Mouse (Mus musculus) hindbrain, embryonic 16.5 days (tissue): Measurements from ENCODE around the gene E2f2. TPM values are rescaled to one million over a fixed set of nuclear protein-coding genes. Genes with fewer than 3 reads are reported as not detected.

ENCODE experiments used
- ATAC-seq: fragments of 200-750 bp; cut with Nextera tagmentation; 2 replicates; pipeline ENCODE4 v1.8.0; 2017; ENCODE audit warnings: moderate TSS enrichment, moderate library complexity
- H3K27ac ChIP-seq: fragments of 300-500 bp; sonication (generic); 2 replicates; pipeline ENCODE4 v1.5.1; 2014; ENCODE audit warnings: low read depth, mild to moderate bottlenecking, control low read depth, low read length, moderate library complexity
- H3K27me3 ChIP-seq: fragments of 300-500 bp; sonication (generic); replicated peaks from 2 replicates; pipeline ENCODE4 v1.6.1; 2014; ENCODE audit warnings: low read length; ENCODE audit not compliant: control insufficient read depth, insufficient read depth
- H3K36me3 ChIP-seq: fragments of 300-500 bp; sonication (generic); 2 replicates; pipeline ENCODE4 v1.6.1; 2014; ENCODE audit warnings: mild to moderate bottlenecking, low read length, moderate library complexity, mixed read lengths; ENCODE audit not compliant: control insufficient read depth, insufficient read depth
- H3K4me1 ChIP-seq: fragments of 300-500 bp; sonication (generic); 2 replicates; pipeline ENCODE4 v1.6.1; 2014; ENCODE audit warnings: low read depth, low read length; ENCODE audit not compliant: control insufficient read depth, insufficient read depth
- H3K4me2 ChIP-seq: fragments of 300-500 bp; sonication (generic); 2 replicates; pipeline ENCODE4 v1.6.1; 2014; ENCODE audit warnings: mild to moderate bottlenecking, low read length, control low read depth, moderate library complexity
- H3K4me3 ChIP-seq: fragments of 300-500 bp; sonication (generic); 2 replicates; pipeline ENCODE4 v1.5.1; 2014; ENCODE audit warnings: mild to moderate bottlenecking, low read length, control low read depth, moderate library complexity
- H3K9ac ChIP-seq: fragments of 300-500 bp; sonication (generic); 2 replicates; pipeline ENCODE4 v1.6.1; 2014; ENCODE audit warnings: low read depth, mild to moderate bottlenecking, control low read depth, low read length, moderate library complexity
- H3K9me3 ChIP-seq: fragments of 300-500 bp; sonication (generic); 2 replicates; pipeline ENCODE4 v1.6.1; 2014; ENCODE audit warnings: mild to moderate bottlenecking, low read length, moderate library complexity; ENCODE audit not compliant: control insufficient read depth
- WGBS: fragments of 180-500 bp; shearing (Covaris S2); extraction: QIAGEN DNeasy Blood & Tissue Kit; methylation state at CpG from one replicate; pipeline ENCODE4 v1.1.7; 2014; 5-methylcytosine and 5-hydroxymethylcytosine counted together
- polyA plus RNA-seq: library from polyadenylated mRNA; unstranded; fragments of >200 nt; fragmentation: Nextera tagmentation; extraction: Ambion mirVana; gene quantifications from 2 replicates; pipeline ENCODE4 v1.2.1, GENCODE M21; 2015

E2f2 gene
- polyA plus RNA-seq, 1 experiment from 2014 or later, result 3.4 TPM

GRCm38 (mm10) chr4:136134418-136134977, 37.7 kb upstream of the E2f2 start:
- 2% methylated on average over 15 of the region's 15 CpGs for WGBS
- Histone ChIP-seq H3K4me1 (peaks cover 21% of the 10 kb centered on the region), H3K4me3 (peak overlapping the region; percentile 47), H3K36me3 (no peaks in the 10 kb centered on the region), H3K9ac (peak overlapping the region; percentile 74), H3K27me3 (no peaks in the 10 kb centered on the region), H3K4me2 (peak overlapping the region; percentile 78), H3K27ac (peak overlapping the region; percentile 84), H3K9me3 (no peaks in the 10 kb centered on the region)
- ATAC-seq, result peak; percentile 53; the same call in 1 of the 2 replicates

GRCm38 (mm10) chr4:136134978-136135873, 37.0 kb upstream of the E2f2 start:
- peak overlapping the region; percentile 47 for H3K4me3 ChIP-seq
- H3K9ac ChIP-seq, result peak overlapping the region; percentile 74
- no peaks in the 10 kb centered on the region for H3K36me3 ChIP-seq
- 2% methylated on average over 49 of the region's 50 CpGs for WGBS
- peak; percentile 86 for ATAC-seq
- no peaks in the 10 kb centered on the region for H3K27me3 ChIP-seq
- peak overlapping the region; percentile 78 for H3K4me2 ChIP-seq
- H3K9me3 ChIP-seq, result no peaks in the 10 kb centered on the region
- peak overlapping the region; percentile 84 for H3K27ac ChIP-seq
- H3K4me1 ChIP-seq, result peaks cover 25% of the 10 kb centered on the region

DNA sequence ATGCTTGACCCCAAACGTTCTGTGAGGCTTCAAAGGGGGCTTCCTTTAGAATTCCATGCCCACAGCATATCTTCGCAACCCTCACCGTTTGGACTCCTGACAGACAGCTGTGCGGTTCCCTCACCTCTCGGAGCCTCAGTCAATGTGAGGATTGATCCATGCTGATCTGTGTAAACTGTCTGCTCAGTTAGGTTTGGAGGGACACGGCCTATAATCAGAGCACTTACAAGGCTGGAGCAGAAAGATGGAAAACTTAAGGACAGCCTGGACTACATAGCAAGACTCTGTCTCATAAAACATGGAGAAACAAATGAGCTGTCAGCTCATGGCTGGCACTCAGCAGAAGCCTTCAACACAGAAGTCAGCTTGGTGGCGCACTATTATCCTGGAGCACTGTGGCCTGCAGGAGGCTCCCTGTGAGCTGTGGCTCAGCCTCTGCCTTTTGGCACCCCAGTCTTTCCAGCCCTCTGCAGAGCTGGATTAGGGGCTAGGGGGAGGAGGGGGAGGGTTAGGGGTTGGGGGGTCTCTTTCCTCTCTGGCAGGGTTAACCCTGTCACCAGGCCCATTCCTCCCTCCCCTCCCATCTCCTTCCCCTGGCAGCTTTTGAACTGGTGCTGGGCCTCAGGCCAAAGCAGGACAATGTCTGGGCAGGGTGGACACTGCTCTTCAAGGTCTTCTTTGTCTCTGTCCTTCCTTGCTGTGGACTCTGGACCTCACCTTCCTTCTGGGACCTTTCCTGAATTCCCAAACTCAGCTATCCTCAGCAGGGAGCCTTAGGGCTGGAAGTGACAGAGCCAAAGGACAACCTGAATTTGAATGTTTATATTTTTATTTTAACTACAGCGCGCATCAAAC, 36.1 kb upstream of the E2f2 start:
- H3K9me3 ChIP-seq, result no peaks in the 10 kb centered on the region
- peaks cover 28% of the 10 kb centered on the region for H3K4me1 ChIP-seq
- H3K27ac ChIP-seq, result peak overlapping the region; percentile 84
- no peak overlapping the region for H3K4me3 ChIP-seq
- 20% methylated on average over 9 of the region's 9 CpGs for whole genome bisulfite sequencing
- peak overlapping the region; percentile 74 for H3K9ac ChIP-seq
- peak; percentile 59 for ATAC-seq
- peak overlapping the region; percentile 78 for H3K4me2 ChIP-seq
- no peaks in the 10 kb centered on the region for H3K36me3 ChIP-seq
- H3K27me3 ChIP-seq, result no peaks in the 10 kb centered on the region

DNA sequence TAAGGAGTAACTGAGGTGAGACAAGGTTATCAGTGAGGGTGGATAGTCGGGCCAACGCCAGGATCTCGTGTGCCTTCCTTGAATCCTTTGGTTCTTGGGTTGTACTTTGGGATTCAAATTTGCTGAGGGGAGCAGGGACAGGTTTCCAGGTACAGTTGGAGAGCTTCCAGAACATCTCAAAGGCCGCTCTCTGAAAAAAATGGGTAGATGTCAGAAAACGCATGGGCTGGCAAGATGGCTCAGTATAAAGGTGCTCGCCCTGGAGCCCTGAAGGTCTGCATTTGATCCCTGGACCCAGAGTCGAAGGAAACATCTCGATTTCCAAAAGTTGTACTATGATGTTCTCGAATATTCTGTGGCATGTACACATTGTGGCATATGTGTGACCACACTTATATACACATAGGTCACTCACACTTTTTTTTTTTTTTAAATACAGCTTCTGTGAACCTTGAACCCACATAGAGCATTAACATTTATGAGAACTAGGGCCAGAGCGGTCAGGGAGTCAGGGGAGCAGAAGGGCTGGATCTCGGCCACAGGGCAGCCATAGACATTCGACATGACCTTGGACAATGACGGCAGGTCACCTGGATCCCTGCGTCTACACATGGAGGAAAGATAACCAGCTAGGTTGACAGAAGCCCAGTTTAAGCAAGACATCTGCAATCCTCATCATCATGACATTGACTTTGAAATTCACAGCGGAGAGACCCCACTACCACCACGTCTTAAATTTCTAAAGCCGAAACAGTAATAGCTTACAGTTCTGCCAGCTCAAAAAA, 32.7 kb upstream of the E2f2 start:
- ATAC-seq, result no peak
- peak overlapping the region; percentile 66 for H3K27ac ChIP-seq
- peaks cover 45% of the 10 kb centered on the region for H3K4me1 ChIP-seq
- 52% methylated on average over 17 of the region's 17 CpGs for WGBS
- H3K4me3 ChIP-seq, result no peak overlapping the region
- H3K9ac ChIP-seq, result no peak overlapping the region
- H3K27me3 ChIP-seq, result no peaks in the 10 kb centered on the region
- H3K36me3 ChIP-seq, result no peaks in the 10 kb centered on the region
- H3K4me2 ChIP-seq, result peak overlapping the region; percentile 70
- H3K9me3 ChIP-seq, result no peaks in the 10 kb centered on the region

DNA sequence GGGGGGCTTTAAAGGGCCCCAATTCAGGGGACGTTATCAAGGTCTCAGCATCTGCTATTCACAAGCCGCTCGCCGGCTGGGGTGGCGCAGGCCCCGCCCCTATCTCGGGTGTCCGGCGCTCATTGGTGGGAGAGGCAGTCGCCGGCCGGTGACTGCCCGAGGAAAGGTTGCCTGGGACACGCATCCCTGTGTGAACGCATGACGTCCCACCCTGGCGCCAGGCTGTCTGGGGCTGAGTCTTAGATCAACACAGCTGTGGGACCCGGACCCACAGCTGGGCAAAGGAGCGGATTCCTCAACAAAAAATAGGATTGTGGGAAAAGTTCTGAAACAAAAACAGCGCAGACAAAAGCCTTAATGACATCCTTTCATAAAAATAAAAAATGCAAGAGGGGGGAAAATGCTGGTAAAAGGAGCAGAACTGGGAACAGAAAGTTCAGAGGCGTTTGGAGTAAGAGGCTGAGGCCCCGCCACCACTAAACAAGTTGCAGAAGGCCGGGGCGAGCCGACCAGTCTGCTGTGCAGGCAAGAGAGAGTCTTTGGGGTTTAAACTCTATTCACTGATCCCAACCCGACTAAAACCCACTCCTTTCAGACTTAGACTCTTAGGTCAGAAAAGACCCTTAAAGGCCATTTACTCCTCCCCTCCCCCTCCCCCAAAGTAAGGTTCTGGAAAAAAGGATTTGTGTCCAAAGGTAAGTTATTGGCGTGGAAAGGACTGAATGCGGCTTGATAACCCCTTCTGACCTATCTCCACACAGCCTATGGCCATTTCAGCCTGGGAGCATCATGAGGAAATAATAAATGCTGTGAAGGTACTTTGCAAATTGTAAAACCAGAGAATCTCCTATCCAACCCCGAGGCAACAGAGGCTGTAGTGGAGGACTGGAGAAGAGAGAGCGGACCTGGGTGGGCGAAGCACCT, 31.6 kb upstream of the E2f2 start:
- WGBS, result 6% methylated on average over 31 of the region's 31 CpGs
- Histone ChIP-seq H3K9ac (peak overlapping the region; percentile 39; the same call in 1 of the 2 replicates), H3K27ac (peak overlapping the region; percentile 66), H3K4me3 (peak overlapping the region; percentile 38), H3K4me2 (peak overlapping the region; percentile 70), H3K4me1 (peaks cover 42% of the 10 kb centered on the region), H3K36me3 (no peaks in the 10 kb centered on the region), H3K27me3 (peaks cover 2% of the 10 kb centered on the region), H3K9me3 (no peaks in the 10 kb centered on the region)
- peak; percentile 86 for ATAC-seq

DNA sequence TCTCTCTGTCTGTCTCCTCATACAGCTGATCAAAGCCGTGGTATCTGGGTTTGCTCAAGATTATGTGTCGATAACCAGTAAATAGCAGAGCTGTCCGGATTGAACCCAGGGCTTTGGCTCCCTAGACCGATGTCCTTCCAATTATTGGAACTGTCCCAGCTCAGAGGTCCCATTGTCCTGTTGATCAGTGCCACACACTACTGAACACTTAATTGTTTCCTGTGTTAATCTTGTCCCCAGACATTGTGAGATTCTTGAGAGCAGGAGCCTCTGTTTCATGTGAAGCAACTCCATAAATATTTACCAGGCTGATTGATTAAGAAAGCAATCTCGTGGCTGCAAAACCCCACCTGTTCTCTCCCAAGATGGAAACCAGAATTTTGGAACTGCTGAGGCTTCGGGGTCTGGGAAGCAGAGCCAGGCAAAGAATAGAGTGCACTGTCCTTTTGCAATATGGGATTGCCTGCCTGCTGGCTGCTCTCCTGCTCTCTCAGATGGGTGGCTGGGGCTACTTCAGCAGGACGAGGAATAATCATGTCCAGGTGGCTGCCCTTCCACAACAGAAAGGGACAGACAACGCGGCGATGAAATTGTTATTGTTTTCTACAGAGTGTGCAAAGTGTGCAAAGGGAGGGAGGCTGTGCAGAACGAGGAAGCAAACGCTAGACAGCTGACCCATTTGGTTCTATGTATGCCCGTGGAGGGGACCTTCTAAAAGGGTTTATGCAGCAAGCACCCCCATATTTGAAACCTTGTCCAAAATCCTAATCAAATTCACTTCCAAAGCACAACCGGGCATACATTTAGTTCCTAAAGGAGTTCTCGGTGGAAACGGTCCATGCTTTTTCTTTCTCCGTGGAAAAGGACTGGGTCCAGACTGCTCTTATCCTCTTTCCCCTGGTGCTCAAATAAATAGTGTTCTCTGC, 29.7 kb upstream of the E2f2 start:
- peak overlapping the region; percentile 60 for H3K4me3 ChIP-seq
- no peaks in the 10 kb centered on the region for H3K9me3 ChIP-seq
- H3K9ac ChIP-seq, result peak overlapping the region; percentile 17; the same call in 1 of the 2 replicates
- peaks cover 11% of the 10 kb centered on the region for H3K27me3 ChIP-seq
- WGBS, result 10% methylated on average over 17 of the region's 17 CpGs
- ATAC-seq, result no peak
- H3K4me2 ChIP-seq, result peak overlapping the region; percentile 84
- no peaks in the 10 kb centered on the region for H3K36me3 ChIP-seq
- H3K4me1 ChIP-seq, result peaks cover 41% of the 10 kb centered on the region
- peak overlapping the region; percentile 78 for H3K27ac ChIP-seq

- 1% methylated on average over 39 of the region's 39 CpGs for WGBS
- Histone ChIP-seq H3K4me3 (peak within 1 kb of the TSS; percentile 60), H3K27me3 (peaks cover 11% of the 10 kb centered on the region), H3K9me3 (no peaks in the 10 kb centered on the region), H3K36me3 (no peaks in the 10 kb centered on the region), H3K4me1 (peaks cover 43% of the 10 kb centered on the region), H3K27ac (peak within 1 kb of the TSS; percentile 81), H3K4me2 (peak within 1 kb of the TSS; percentile 84), H3K9ac (peak within 1 kb of the TSS; percentile 75)
- ATAC-seq, result peak; percentile 85
These were observed 28.8 kb upstream of the E2f2 start, which contains the start of gene Id3 for GRCm38 (mm10) chr4:136143193-136143976. TSS of gene Id3 (plus strand) at chr4:136143497.
